Mouse (Mus musculus) heart, postnatal 0 days (tissue): ENCODE measurements at regions not wholly inside any gene's neighbourhood (a gene's known extent, or its start where the extent isn't known, plus 50 kb on each side); places are given as distances from the start of the nearest gene placed in this dataset.

Experiments used
- CTCF ChIP-seq: IDR thresholded peaks from 2 replicates; pipeline ENCODE4 v1.5.1; 2016; ENCODE audit warnings: antibody characterized with exemption, control low read depth, low read depth
- EP300 ChIP-seq: IDR thresholded peaks from 2 replicates; pipeline ENCODE4 v1.6.1; 2016; ENCODE audit warnings: antibody characterized with exemption, low read depth

GRCm38 (mm10) chr16:93272636-93273035, 331.2 kb downstream of the Setd4 start:
- no peak for TF ChIP-seq CTCF
- no peak for TF ChIP-seq EP300
